Mouse (Mus musculus) ES-CJ7 (cell line): Measurements from ENCODE around the gene Arf3.
"Not testable (repeated sequence)": the region's sequence is repeated elsewhere in the genome, so short reads cannot be mapped to it uniquely, and the experiment has no call there.

ENCODE experiments used
- DNase-seq: peaks from one replicate; pipeline ENCODE4 v3.0.0; 2011; ENCODE audit warnings: low read depth, low spot score

Gene Arf3

GRCm38 (mm10) chr15:98762670-98763529 lies at the start of gene Arf3:
Gene Arf3, minus strand, starts transcription at chr15:98763214.
- peak; percentile 96 for DNase-seq

- not testable (repeated sequence) for DNase-seq
These were observed 47.2 kb upstream of the Arf3 start for GRCm38 (mm10) chr15:98810212-98810611.

DNA sequence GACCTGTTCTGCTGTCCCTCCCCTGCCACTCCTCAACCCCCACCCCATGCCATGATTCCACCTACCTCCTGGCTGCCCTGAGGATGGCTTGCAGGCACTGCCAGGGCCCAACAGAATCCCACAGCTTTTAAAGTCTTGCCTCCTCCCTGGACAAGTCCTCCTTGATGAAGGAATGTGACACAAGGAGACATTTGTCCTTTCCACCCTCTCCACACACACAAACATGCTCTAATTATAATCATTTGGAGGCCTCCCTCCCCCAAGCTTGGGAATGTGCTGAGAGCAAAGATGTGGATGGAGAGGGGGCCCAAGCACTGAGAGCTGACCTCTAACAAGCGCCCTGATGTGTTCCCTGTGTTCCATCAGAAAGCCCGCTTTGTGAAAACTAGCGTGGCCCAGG lies 46.4 kb upstream of the Arf3 start, which contains the start of gene Ddn:
Gene Ddn (minus strand): TSS at position 101 of the 400 bp plus-strand sequence.
- DNase-seq: no peak

GRCm38 (mm10) chr15:98808651-98809134 lies 45.7 kb upstream of the Arf3 start:
- no peak for DNase-seq

GRCm38 (mm10) chr15:98807895-98808650 lies 45.1 kb upstream of the Arf3 start:
- no peak for DNase-seq

- DNase-seq: peak; percentile 78
These were observed 44.1 kb upstream of the Arf3 start for GRCm38 (mm10) chr15:98806809-98807770.

DNA sequence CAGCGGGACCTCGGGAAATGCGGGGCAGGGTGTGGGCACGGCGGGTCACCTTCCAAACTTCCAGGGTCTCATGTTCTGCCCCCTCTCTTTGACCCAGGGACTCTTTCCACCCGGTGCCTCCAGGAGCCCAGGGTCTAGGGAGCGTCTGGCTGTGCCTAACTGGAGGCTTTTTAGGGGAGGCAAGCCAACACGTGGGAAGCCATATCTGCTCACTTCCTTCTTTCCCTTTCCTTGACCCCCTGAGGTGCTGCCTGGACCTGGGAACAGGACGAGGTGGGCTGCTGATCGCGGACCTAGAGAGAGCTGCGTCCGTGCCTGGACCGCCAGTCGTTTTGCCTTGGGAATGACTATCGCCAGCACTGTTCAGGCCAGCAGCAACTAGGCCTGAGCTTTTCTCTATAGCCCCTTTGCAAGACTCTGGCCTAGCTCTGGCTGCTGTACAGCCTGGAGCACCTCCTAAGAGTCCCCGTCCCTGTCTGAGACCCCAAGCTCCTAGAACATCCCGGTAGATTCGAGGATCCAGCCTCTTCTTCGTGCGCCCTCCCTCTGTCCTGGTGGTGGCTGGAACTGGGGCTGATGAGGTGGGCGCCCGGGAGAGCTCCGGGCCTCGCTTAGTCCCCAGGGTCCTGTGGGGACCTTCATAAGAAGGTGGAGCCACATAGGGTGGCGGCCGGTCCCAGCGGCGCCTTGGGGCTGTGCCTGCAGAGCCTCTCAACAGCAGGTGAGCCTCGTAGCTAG lies 43.2 kb upstream of the Arf3 start:
- DNase-seq: peak; percentile 42

DNA sequence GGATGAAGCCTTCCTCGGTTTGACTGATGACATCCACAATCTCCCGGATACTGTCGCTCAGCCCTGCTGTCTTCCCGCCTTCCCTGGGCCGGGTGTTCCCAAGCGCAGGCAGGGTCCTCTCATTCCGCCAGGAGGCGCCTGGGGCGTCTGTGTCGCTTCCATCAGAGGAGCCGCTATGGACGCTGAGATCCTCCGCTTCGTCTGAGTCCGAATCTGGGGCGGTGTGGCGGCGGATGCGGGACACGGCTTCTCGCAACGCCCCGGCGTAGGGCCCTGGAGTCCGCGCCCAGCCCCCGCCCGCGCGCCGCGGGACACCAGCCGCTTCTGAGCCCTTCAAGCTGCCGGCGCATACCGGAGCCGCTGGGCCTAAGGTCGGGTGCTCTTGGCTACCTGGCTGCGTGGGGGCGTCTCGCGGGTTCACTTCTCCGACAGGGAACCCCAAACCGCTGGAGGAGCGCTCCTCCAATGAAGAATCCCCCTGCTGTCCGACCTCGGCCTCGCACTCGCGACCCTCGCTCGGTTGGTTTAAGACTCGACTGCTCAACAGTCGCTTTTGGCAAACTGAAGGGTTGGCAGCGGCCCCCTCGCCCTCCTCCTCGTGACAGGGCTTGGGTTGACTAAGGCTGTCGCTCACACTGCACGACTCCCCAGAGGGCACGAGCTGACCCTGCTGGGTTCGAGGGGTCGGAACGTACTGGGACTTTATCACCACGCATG lies 42.5 kb upstream of the Arf3 start:
- DNase-seq: peak; percentile 82

DNA sequence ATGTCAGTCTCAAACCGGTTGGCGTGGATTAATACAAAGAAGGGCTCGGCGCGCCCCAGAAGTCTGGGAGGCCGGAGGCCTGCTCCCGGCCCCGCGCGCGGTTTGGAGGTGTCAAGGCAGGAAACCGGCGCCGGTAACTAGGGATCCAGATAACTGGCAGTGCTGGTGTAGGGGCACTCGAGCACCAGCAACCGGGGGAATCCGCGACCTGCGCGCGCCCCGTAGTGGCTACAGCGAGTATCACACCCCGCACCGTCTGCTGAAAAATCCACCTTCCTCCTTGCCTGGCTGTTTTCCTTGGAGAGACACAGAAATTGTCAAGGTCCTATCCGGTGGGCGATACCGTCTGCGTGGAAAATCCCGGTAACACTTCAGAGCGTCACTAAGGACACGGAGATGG lies 41.0 kb upstream of the Arf3 start:
- DNase-seq: peak; percentile 79

- peak; percentile 50 for DNase-seq
These were observed 39.9 kb upstream of the Arf3 start for GRCm38 (mm10) chr15:98802926-98803325.

GRCm38 (mm10) chr15:98799396-98799795 lies 36.4 kb upstream of the Arf3 start:
- peak; percentile 74 for DNase-seq

GRCm38 (mm10) chr15:98798903-98799302 lies 35.9 kb upstream of the Arf3 start:
- no peak for DNase-seq

DNA sequence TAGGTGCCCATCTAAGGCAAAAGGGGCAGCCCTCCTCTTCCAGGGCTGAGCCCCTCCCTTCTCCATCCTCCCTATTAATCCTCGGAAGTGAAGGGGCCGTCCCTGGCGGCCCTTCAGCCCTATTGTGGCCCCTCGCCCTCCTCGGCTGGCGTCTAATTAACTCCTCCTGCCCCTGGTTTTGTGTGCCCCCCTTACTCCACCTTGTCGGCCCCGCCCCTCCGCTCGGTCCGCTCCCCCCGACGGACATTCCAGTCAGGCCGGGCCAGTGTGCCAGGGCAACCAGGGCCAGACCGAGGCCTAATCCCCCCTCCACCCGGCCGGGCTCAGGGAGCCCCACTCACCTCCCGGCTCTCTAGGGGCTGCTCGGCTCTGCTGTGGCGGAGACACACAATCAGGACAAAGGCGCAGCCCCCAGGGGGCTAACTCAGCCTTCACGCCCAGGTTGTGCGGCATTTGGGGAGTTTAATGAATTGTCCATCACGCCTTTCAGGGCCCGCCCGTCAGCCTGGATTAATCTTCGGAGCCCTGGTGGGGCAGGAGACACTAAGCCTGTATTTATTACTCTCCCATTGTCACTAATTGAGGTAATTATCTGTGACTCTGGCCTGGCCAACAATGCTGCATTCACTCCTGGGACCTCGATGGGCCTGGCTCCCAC lies 35.0 kb upstream of the Arf3 start:
- no peak for DNase-seq

GRCm38 (mm10) chr15:98796803-98797595 lies 34.0 kb upstream of the Arf3 start:
- DNase-seq: no peak

- DNase-seq: no peak
These were observed 30.2 kb upstream of the Arf3 start for GRCm38 (mm10) chr15:98793141-98793698.

DNA sequence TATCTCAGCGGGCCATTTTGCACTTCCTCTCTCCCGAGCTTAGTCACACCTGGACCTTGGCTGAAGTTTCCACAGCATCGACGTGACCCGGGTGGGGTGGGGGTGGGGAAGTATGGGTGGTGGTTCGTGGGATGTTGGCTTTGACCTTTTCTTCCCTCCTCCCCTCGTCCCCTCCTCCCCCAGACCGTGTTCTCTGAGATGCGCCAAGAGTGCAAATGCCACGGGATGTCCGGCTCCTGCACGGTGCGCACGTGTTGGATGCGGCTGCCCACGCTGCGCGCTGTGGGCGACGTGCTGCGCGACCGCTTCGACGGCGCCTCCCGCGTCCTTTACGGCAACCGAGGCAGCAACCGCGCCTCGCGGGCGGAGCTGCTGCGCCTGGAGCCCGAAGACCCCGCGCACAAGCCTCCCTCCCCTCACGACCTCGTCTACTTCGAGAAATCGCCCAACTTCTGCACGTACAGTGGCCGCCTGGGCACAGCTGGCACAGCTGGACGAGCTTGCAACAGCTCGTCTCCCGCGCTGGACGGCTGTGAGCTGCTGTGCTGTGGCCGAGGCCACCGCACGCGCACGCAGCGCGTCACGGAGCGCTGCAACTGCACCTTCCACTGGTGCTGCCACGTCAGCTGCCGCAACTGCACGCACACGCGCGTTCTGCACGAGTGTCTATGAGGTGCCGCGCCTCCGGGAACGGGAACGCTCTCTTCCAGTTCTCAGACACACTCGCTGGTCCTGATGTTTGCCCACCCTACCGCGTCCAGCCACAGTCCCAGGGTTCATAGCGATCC lies 29.4 kb upstream of the Arf3 start:
- no peak for DNase-seq

DNA sequence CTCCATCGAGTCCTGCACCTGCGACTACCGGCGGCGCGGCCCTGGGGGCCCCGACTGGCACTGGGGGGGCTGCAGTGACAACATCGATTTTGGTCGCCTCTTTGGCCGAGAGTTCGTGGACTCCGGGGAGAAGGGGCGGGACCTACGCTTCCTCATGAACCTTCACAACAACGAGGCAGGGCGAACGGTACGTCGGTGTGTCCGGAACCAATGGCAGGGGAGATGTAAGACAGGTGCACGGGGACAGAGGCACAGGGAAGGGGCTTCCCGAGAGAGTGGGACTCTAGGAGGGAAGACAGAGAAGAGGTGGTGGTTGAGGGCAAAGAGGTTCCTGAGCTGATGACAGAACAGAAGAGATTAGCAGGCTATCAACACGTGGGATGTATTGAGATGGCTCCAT lies 28.8 kb upstream of the Arf3 start:
- peak; percentile 56 for DNase-seq
